In the genomic region with DNA sequence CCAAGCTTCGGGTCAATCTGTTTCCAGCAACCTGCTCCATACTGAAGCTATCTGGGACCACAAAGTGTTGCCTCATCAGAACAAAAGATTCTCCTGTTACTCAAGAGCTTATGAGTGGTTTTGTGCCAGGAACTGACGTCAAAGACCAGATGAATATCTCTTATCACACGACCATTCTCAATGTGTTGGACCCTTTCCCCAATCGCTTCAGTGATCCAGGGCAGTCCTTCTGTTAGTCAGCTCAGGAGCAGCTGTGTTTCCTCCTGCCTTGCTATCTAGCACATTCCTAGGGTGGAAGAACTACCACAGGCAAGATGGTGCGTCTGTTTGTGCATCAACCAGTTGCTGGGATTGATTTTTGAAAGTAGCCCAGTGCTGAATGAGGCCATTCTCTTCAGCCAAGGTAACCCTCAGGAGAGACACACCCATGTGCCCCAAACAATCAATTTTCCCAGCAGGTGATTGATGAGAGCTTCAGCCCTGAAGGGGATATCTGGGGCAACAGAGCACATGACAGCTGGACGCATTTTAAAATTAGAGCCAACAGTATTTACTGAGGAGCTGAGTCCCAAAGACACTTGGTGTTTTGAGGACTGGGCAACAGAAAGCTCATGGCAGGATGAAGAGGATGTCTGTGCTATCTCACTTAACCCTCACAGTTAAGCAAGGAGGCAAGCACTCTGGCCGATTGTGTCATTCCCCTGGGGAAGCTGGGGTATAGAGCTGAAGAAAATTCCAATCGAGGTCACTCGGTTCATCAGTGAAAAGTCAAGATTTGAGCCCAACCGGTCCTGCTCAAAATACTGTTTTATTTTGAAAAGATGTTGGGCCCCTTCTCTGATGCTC, we compare ENCODE assay signal across 18 mouse cellular contexts. TPM values are rescaled to one million over a fixed set of nuclear protein-coding genes. Genes with fewer than 3 reads are reported as not detected.
DNase-seq lines count a peak whose midpoint lies in the region; ATAC-seq and TF ChIP-seq lines count a peak whose summit lies in the region.
"Had no signal": no experiment of that assay in that cellular context is flagged by ENCODE, and none has a peak within 500 bp of the region (broad histone marks: within the 10 kb centered on the region; RNA-seq: fewer than 3 reads in every experiment).

No protein-coding gene starts in this region.

- intact Hi-C loops in left cerebral cortex, postnatal 4 days (cut with DNase I), result no loop called here

- H3K27me3 ChIP-seq in liver, postnatal 0 days (ENCODE audit: insufficient read depth, low read length), result no peaks in the 10 kb centered on the region
- H3K27me3 ChIP-seq: limb, embryonic 13.5 days; liver, embryonic 15.5 days; neural tube, embryonic 12.5 days had no signal

- 46% methylated on average over 10 of the region's 10 CpGs for WGBS in liver, postnatal 0 days (ENCODE audit: insufficient replicate concordance)

- H3K4me1 ChIP-seq in liver, postnatal 0 days (ENCODE audit: insufficient read depth), result no peaks in the 10 kb centered on the region
- H3K4me1 ChIP-seq in embryonic fibroblast, embryonic 13.5 days (ENCODE audit: control insufficient read depth, insufficient read depth, low read length), result peaks cover 7% of the 10 kb centered on the region
- H3K4me1 ChIP-seq: liver, embryonic 15.5 days; neural tube, embryonic 12.5 days had no signal

- no peak for ATAC-seq in liver, postnatal 0 days
- peak; percentile 62; the same call in 1 of the 2 replicates for ATAC-seq in monocyte, adult 5-6 weeks (replicated peaks; ENCODE audit: insufficient number of reproducible peaks, low FRiP score, low TSS enrichment, poor library complexity, severe bottlenecking)
- ATAC-seq: activated CD4-positive, CD25-positive, alpha-beta regulatory T cell, adult 4 months; forebrain, embryonic 16.5 days had no signal

- H3K27ac ChIP-seq in liver, postnatal 0 days (ENCODE audit: low read depth), result no peak overlapping the region
- H3K27ac ChIP-seq in embryonic fibroblast, embryonic 13.5 days (ENCODE audit: insufficient read depth, low read length), result peak overlapping the region; percentile 45; the same call in 1 of the 2 replicates
- H3K27ac ChIP-seq: limb, embryonic 13.5 days; liver, embryonic 15.5 days; neural tube, embryonic 12.5 days had no signal

- no peak for TF ChIP-seq EP300 in liver, postnatal 0 days (IDR thresholded peaks at IDR 0.05; ENCODE audit: low read depth)

- TF ChIP-seq POLR2A in embryonic fibroblast, embryonic 13.5 days (IDR thresholded peaks at IDR 0.05; ENCODE audit: low read depth, low read length), result no peak

- H3K9ac ChIP-seq in liver, postnatal 0 days (replicated peaks), result no peak overlapping the region
- H3K9ac ChIP-seq: limb, embryonic 13.5 days; liver, embryonic 15.5 days; neural tube, embryonic 12.5 days had no signal

- peak; percentile 5 for DNase-seq in liver, postnatal 0 days
- DNase-seq in liver, result no peak
- DNase-seq in NIH3T3 (ENCODE audit: low read depth), result peak; percentile 66
- no peak for DNase-seq in cerebellum, postnatal 14 days
- no peak for DNase-seq in left cerebral cortex, postnatal 4 days
- DNase-seq: cerebellum, postnatal 25 days; gastrocnemius, postnatal 10 days; kidney, adult 8-10 months; kidney, postnatal 36 days; right cerebral cortex, postnatal 25 days had no signal

- no peak overlapping the region for H3K4me2 ChIP-seq in liver, postnatal 0 days (ENCODE audit: low read depth, low read length)
- H3K4me2 ChIP-seq: limb, embryonic 13.5 days; liver, embryonic 15.5 days; neural tube, embryonic 12.5 days had no signal

- no peaks in the 10 kb centered on the region for H3K36me3 ChIP-seq in liver, postnatal 0 days (replicated peaks; ENCODE audit: insufficient read depth, low read length)
- H3K36me3 ChIP-seq: limb, embryonic 13.5 days; liver, embryonic 15.5 days; neural tube, embryonic 12.5 days had no signal

- no peak for TF ChIP-seq CTCF in liver, postnatal 0 days (IDR thresholded peaks at IDR 0.05; ENCODE audit: low read depth)
- TF ChIP-seq CTCF in embryonic fibroblast, embryonic 13.5 days (IDR thresholded peaks at IDR 0.05; ENCODE audit: borderline replicate concordance, insufficient read depth, low read length), result no peak

- H3K9me3 ChIP-seq in liver, postnatal 0 days (ENCODE audit: low read length), result no peaks in the 10 kb centered on the region
- H3K9me3 ChIP-seq: limb, embryonic 13.5 days; liver, embryonic 15.5 days; neural tube, embryonic 12.5 days had no signal

- H3K4me3 ChIP-seq in liver, postnatal 0 days (ENCODE audit: low read depth, low read length), result no peak overlapping the region
- no peak overlapping the region for H3K4me3 ChIP-seq in embryonic fibroblast, embryonic 13.5 days (ENCODE audit: insufficient read depth, low read length)
- H3K4me3 ChIP-seq: erythroblast, embryonic 14.5 days; limb, embryonic 13.5 days; liver, embryonic 15.5 days; neural tube, embryonic 12.5 days had no signal

RNA-seq across cellular contexts. Expression of gene Lrrc8d, which starts 30.0 kb away (rescaled TPM):
- 11.6 TPM in 2 replicates for polyA plus RNA-seq in liver, postnatal 0 days (2015; fragmentation: Nextera tagmentation; extraction: Ambion mirVana)
- polyA plus RNA-seq in embryonic fibroblast, embryonic 13.5 days (2011; ENCODE audit: insufficient read length, low read depth, missing spikeins), result 30.2 and 39.4 TPM in 2 replicates
- 40.9 to 56.0 TPM (median 41.9 TPM) in 3 replicates for total RNA-seq in monocyte, adult 5-6 weeks (2017)
- 10 to 100 TPM; 60.2 to 62.3 TPM for total RNA-seq in left cerebral cortex, postnatal 4 days (2021)

Comparison
In these comparisons a context has a peak if more than half of its experiments do, and no peak if none do; other contexts are left out.
1. DNase-seq: peak in liver, postnatal 0 days (single experiment) and NIH3T3 (single experiment); none in liver (single experiment), cerebellum, postnatal 14 days (0 of 2) and left cerebral cortex, postnatal 4 days (single experiment).